Mouse (Mus musculus): ENCODE results near the gene Cpsf4l.

DNA sequence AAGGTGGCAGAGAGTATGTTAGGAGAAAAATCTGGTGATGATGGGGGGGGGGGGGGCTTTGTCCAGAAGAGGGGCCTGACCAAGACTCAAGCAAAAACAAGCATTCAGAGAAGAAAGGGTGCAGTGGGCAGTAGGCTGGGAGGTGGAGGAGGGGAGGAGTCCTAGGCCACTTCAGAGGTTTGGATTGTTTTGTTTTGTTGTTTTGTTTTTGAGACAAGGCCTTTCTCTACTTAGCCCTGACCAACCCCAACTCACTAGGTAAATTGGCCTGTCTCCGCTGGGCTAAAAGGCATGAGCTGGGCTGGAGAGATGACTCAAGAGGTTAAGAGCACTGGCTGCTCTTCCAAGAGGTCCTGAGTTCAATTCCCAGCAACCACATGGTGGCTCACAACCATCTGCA lies 1.2 kb upstream of the Cpsf4l start:
- TF ChIP-seq CTCF (IDR thresholded peaks at IDR 0.05; ENCODE audit: extremely low read depth, insufficient read depth, low read length) (no peak), POLR2A (IDR thresholded peaks at IDR 0.05; ENCODE audit: extremely low read depth, insufficient read depth, low read length) (no peak)

Measured in cortical plate, adult 2 months (tissue).